Mouse (Mus musculus) limb, embryonic 10.5 days (tissue): ENCODE measurements around the gene Nop10. TPM values are rescaled to one million over a fixed set of nuclear protein-coding genes. Genes with fewer than 3 reads are reported as not detected.
"Not testable (repeated sequence)": the region's sequence is repeated elsewhere in the genome, so short reads cannot be mapped to it uniquely, and the experiment has no call there.

Source experiments
- DNase-seq: peaks from one replicate; pipeline ENCODE4 v3.0.0-alpha.2; 2017; ENCODE audit warnings: low spot score
- H3K27ac ChIP-seq: fragments of 300-500 bp; sonication (generic); 2 replicates; pipeline ENCODE4 v1.5.1; 2016; ENCODE audit warnings: mild to moderate bottlenecking
- H3K27me3 ChIP-seq: fragments of 300-500 bp; sonication (generic); 2 replicates; pipeline ENCODE4 v1.6.1; 2016; ENCODE audit warnings: low read depth, mild to moderate bottlenecking; ENCODE audit not compliant: poor library complexity, severe bottlenecking
- H3K36me3 ChIP-seq: fragments of 300-500 bp; sonication (generic); 2 replicates; pipeline ENCODE4 v1.6.1; 2016; ENCODE audit warnings: mild to moderate bottlenecking, moderate library complexity
- H3K4me1 ChIP-seq: fragments of 300-500 bp; sonication (generic); 2 replicates; pipeline ENCODE4 v1.6.1; 2016
- H3K4me3 ChIP-seq: fragments of 300-500 bp; sonication (generic); 2 replicates; pipeline ENCODE4 v1.5.1; 2016; ENCODE audit warnings: mild to moderate bottlenecking, moderate library complexity
- H3K9me3 ChIP-seq: fragments of 300-500 bp; sonication (generic); replicated peaks from 2 replicates; pipeline ENCODE4 v1.6.1; 2016; ENCODE audit warnings: mild to moderate bottlenecking
- WGBS: fragments of 180-500 bp; shearing (Covaris S2); methylation state at CpG from one replicate; pipeline ENCODE4 v1.1.7; 2016; 5-methylcytosine and 5-hydroxymethylcytosine counted together
- polyA plus RNA-seq: library from polyadenylated mRNA; unstranded; fragments of >200 nt; fragmentation: Nextera tagmentation; extraction: Ambion mirVana; gene quantifications from 2 replicates; pipeline ENCODE4 v1.2.1, GENCODE M21; 2016

Nop10 gene
- polyA plus RNA-seq, 1 experiment from 2014 or later: 188 TPM

DNA sequence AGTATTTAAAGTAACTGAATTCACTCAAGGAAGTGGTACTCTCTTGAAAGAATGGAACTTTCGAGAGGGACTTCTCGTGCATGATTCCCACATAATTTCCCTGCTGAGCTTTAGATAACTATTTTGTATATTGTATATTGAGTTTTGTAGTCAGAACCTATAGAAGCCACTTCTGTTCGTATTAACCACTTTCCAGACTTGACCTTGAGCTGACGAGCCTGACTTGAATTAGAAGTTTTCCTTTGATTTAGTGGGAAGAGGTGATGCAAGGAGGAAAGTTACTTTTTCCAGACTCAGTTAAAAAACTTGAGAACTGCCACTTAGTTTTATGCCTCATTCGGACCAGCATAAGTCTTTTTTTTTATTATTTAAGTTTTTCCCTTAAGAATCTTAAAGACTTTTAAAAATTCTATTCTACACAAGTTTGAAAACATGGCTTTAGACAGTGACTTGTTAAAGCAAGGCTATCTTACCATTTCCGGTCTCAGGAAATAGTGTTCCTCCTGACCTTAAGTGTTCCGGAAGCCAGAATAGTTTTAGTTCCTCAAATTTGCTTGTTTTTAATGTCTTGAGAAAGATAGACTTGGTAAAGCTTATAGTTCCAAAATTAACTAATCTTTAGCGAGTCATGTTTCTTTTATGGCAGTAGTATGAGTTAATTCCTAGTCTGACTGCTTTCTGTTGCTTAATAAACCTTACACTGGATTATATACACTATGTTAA lies 6.0 kb downstream of the Nop10 start:
- Histone ChIP-seq H3K4me3 (no peak overlapping the region), H3K36me3 (peaks cover 4% of the 10 kb centered on the region; the same call in 1 of the 2 replicates), H3K27ac (no peak overlapping the region), H3K4me1 (peaks cover 26% of the 10 kb centered on the region), H3K27me3 (no peaks in the 10 kb centered on the region), H3K9me3 (no peaks in the 10 kb centered on the region)
- WGBS: 86% methylated on average over 8 of the region's 8 CpGs
- DNase-seq: no peak

- Histone ChIP-seq H3K4me3 (no peak overlapping the region), H3K4me1 (peaks cover 20% of the 10 kb centered on the region), H3K27me3 (no peaks in the 10 kb centered on the region), H3K27ac (no peak overlapping the region), H3K9me3 (no peaks in the 10 kb centered on the region), H3K36me3 (no peaks in the 10 kb centered on the region)
- DNase-seq: no peak
- WGBS: 90% methylated on average over 2 of the region's 2 CpGs
Observed at GRCm38 (mm10) chr2:112270011-112270410, 8.3 kb downstream of the Nop10 start.

DNA sequence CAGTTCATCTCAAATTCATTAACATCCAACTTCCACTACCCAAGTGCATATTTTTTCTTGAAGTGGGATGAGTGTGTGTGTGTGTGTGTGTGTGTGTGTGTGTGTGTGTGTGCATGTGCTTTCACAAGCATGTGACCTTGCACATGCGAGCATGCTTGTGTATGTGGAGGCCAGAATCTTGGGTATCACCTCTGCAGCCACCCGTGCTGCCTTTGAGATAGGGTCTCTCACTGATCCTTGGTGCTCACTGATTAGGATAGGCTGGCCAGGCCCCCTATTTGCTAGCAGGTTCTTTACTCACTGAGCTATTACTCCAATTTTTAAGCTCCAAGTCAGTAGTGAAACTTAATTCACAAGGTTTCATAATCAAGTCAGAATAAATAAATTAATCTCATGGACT lies 11.2 kb downstream of the Nop10 start:
- Histone ChIP-seq H3K36me3 (no peaks in the 10 kb centered on the region), H3K9me3 (no peaks in the 10 kb centered on the region), H3K27me3 (no peaks in the 10 kb centered on the region), H3K27ac (no peak overlapping the region), H3K4me3 (no peak overlapping the region), H3K4me1 (no peaks in the 10 kb centered on the region)
- 86% methylated on average over 2 of the region's 2 CpGs for WGBS
- no peak for DNase-seq

DNA sequence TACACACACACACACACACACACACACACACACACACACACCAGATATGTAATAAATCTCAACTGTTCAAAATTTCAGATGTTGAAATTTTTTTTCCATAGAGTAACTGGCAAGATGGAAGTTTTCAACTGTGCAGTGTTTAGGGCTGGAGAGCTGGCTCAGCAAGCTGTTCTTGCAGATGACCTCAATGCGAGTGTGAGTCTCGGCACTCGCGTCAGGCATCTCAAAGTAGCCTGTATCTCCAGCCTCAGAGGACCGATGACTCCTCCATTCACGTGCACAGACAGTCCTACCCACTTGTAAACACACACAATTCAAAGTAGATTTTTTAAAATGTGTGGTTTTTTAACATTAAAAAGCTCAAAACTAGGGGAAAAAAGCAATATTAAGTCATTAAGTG lies 11.7 kb downstream of the Nop10 start:
- H3K4me1 ChIP-seq: no peaks in the 10 kb centered on the region
- H3K9me3 ChIP-seq: no peaks in the 10 kb centered on the region
- no peak overlapping the region for H3K4me3 ChIP-seq
- H3K36me3 ChIP-seq: no peaks in the 10 kb centered on the region
- no peaks in the 10 kb centered on the region for H3K27me3 ChIP-seq
- no peak overlapping the region for H3K27ac ChIP-seq
- DNase-seq: no peak
- 91% methylated on average over 6 of the region's 6 CpGs for WGBS

- no peak overlapping the region for H3K4me3 ChIP-seq
- 94% methylated on average over 3 of the region's 3 CpGs for WGBS
- no peaks in the 10 kb centered on the region for H3K27me3 ChIP-seq
- H3K9me3 ChIP-seq: no peaks in the 10 kb centered on the region
- H3K36me3 ChIP-seq: no peaks in the 10 kb centered on the region
- H3K4me1 ChIP-seq: no peaks in the 10 kb centered on the region
- no peak overlapping the region for H3K27ac ChIP-seq
- DNase-seq: no peak
Observed at GRCm38 (mm10) chr2:112276870-112277269, 15.1 kb downstream of the Nop10 start.

GRCm38 (mm10) chr2:112282846-112283245 lies 21.1 kb downstream of the Nop10 start:
- Histone ChIP-seq H3K4me3 (no peak overlapping the region), H3K27ac (no peak overlapping the region), H3K4me1 (peaks cover 6% of the 10 kb centered on the region), H3K27me3 (no peaks in the 10 kb centered on the region), H3K36me3 (no peaks in the 10 kb centered on the region), H3K9me3 (no peaks in the 10 kb centered on the region)
- WGBS: 90% methylated on average over 1 of the region's 1 CpGs
- DNase-seq: no peak

DNA sequence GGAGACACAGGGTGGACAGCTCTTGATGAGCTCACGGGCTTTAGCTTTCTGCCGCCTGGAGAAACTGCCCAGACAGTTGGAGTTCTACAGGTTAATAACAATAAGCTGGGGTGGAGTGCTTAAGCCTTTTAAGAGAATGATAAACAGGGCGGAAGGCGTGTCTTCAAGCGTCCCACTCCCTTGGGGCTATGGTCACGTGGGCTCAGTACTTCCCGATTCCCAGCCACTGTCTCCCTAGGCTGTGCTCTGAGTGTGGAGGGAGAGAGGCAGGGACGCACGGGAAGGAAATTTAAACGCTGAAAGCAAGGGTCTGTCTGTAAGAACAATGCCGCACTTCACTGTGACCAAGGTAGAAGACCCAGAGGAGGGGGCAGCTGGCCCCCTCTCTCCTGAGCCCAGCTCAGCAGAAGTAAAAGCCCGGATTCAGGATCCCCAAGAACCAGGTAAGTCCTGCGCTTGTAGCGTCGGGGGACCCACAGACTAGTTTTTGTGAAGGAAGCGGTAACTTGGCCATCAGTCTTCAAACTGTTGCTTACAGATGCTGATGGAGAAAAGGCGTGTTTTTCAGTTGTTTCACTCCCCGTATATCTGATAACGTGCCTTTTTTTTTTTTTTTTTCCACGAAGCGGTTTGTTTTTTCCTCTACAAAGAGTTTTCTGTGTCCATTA lies 22.8 kb downstream of the Nop10 start:
- DNase-seq: peak; percentile 57
- no peaks in the 10 kb centered on the region for H3K36me3 ChIP-seq
- peak overlapping the region; percentile 58 for H3K4me3 ChIP-seq
- peak overlapping the region; percentile 77 for H3K27ac ChIP-seq
- 2% methylated on average over 21 of the region's 21 CpGs for WGBS
- H3K4me1 ChIP-seq: peaks cover 6% of the 10 kb centered on the region
- H3K9me3 ChIP-seq: no peaks in the 10 kb centered on the region
- H3K27me3 ChIP-seq: no peaks in the 10 kb centered on the region

GRCm38 (mm10) chr2:112285031-112285390 lies 23.3 kb downstream of the Nop10 start:
- H3K9me3 ChIP-seq: no peaks in the 10 kb centered on the region
- H3K4me3 ChIP-seq: peak overlapping the region; percentile 58
- no peak for DNase-seq
- H3K4me1 ChIP-seq: peaks cover 6% of the 10 kb centered on the region
- H3K27ac ChIP-seq: no peak overlapping the region
- 70% methylated on average over 6 of the region's 6 CpGs for WGBS
- H3K27me3 ChIP-seq: no peaks in the 10 kb centered on the region
- H3K36me3 ChIP-seq: no peaks in the 10 kb centered on the region

DNA sequence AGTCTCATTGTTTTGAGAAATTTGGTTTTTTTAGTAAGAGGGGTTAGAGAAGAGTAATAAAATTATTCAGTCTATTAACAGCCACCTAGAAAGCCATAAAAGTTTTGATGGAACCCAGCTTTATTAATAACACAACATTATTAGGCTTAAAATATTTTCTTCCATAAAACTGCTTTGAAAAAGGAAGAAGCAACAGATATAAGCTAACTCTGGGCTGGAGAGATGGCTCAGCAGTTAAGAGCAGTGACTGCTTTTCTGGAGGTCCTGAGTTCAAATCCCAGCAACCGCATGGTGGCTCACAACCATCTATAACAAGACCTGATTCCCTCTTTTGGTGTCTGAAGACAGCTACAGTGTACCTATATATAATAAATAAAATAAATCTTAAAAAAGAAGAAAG lies 24.3 kb downstream of the Nop10 start:
- not testable (repeated sequence) for H3K4me1 ChIP-seq, H3K27ac ChIP-seq, DNase-seq, H3K36me3 ChIP-seq, H3K27me3 ChIP-seq, H3K4me3 ChIP-seq, H3K9me3 ChIP-seq
- WGBS: 100% methylated on average over 1 of the region's 1 CpGs

DNA sequence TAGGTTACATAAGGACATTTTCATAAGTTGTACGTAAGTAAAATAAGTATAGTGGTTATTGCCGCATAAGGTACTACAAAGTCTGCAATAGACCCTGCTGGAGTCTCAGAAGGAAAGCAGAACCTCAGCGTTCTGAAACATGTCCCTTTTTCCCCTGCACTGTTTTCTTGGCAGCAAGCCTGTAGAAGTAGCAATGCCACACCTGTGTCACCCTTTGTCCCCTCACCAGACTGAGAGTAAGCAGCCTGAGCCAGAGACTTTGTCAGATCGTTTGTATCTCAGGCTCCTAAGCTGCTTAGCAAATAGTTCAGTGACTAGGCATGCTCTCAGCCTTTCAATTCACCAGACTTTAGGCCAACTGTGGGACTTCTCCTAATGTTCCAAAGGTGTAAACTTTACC lies 25.3 kb downstream of the Nop10 start:
- Histone ChIP-seq H3K36me3 (no peaks in the 10 kb centered on the region), H3K27me3 (no peaks in the 10 kb centered on the region), H3K27ac (no peak overlapping the region), H3K4me3 (no peak overlapping the region), H3K9me3 (no peaks in the 10 kb centered on the region), H3K4me1 (peaks cover 6% of the 10 kb centered on the region)
- no peak for DNase-seq
- 79% methylated on average over 4 of the region's 4 CpGs for WGBS

DNA sequence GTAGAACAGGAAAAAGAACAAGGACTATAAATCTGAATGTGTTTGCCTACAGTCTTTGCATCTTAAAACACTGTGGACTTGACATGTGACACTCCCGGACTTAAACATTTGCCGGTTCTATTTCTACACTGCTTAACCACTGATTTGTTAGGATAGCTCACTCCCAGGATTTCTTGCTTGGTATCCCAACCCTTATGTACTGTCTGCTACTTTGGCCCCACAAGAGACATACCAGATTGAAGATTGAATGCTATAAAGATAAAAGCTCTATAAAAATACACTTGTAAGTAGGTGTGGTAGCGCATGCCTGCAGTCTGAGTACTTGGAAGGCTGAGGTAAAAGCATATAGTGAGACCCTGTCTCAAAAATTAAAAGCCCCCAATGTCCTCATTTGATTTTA lies 27.8 kb downstream of the Nop10 start:
- no peak for DNase-seq
- Histone ChIP-seq H3K36me3 (no peaks in the 10 kb centered on the region), H3K27me3 (no peaks in the 10 kb centered on the region), H3K4me1 (peaks cover under 1% of the 10 kb centered on the region), H3K4me3 (no peak overlapping the region), H3K27ac (no peak overlapping the region), H3K9me3 (no peaks in the 10 kb centered on the region)
- WGBS: 91% methylated on average over 3 of the region's 3 CpGs

DNA sequence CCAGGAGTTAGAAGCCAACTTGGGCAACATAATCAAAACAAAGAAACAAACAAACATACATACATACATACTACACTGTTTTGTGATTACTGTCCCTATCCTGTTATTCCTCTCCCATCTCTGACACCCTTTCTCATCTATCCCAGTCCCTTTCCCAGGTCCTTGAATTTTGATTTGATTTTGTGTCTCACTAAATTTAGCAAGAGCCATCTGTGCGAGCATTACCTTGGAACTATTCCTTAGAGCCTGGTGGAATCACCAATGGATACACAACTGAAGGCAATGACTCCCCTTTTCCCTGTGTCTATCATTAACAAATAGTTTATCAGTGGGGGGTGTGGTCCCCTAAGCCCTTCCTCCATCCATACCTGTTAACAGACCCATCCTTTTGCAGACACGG lies 31.1 kb downstream of the Nop10 start:
- no peak for DNase-seq
- Histone ChIP-seq H3K27ac (no peak overlapping the region), H3K36me3 (no peaks in the 10 kb centered on the region), H3K4me3 (no peak overlapping the region), H3K9me3 (no peaks in the 10 kb centered on the region), H3K4me1 (no peaks in the 10 kb centered on the region), H3K27me3 (no peaks in the 10 kb centered on the region)
- 89% methylated on average over 2 of the region's 2 CpGs for WGBS

DNA sequence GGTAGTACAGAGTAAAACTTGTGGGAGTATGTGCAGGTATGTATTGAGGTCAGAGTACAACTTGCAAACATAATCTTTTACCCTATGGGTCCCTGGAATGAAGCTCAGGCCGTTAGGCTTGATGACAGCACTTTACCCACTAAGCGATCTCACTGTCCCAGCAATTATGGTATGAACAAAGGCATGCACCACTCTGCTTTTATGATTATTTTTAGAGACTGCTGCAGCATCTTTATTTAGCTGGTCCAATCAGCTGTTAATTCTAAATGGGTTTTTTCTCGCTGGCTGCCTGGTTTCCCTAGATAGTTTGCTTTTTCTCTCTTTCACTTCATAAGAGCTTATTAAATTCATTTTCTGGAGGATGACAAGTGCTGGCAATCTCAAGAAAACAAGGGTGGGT lies 34.5 kb downstream of the Nop10 start:
- no peak for DNase-seq
- no peaks in the 10 kb centered on the region for H3K4me1 ChIP-seq
- no peak overlapping the region for H3K4me3 ChIP-seq
- 91% methylated on average over 3 of the region's 3 CpGs for WGBS
- no peak overlapping the region for H3K27ac ChIP-seq
- H3K36me3 ChIP-seq: no peaks in the 10 kb centered on the region
- no peaks in the 10 kb centered on the region for H3K9me3 ChIP-seq
- no peaks in the 10 kb centered on the region for H3K27me3 ChIP-seq

DNA sequence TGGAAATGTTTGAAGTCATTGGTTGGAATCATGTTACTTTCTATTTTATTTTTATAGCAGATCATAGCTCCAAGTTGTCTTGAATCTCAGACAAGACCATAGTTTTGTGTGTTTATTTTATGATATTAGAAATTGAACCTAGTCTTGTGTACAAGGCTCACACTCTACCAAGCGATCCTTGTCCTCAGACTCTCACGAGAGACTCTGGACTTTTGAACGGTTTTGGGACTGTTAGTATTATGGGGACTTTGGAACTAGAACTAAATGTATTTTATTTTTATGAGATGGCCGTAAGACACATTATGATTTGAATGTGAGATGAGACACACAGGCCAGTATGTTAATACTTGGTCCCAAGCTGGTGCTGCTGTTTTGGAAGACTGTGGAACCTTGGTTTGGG lies 36.5 kb downstream of the Nop10 start:
- 94% methylated on average over 4 of the region's 4 CpGs for WGBS
- H3K36me3 ChIP-seq: no peaks in the 10 kb centered on the region
- no peak for DNase-seq
- no peaks in the 10 kb centered on the region for H3K9me3 ChIP-seq
- H3K27me3 ChIP-seq: no peaks in the 10 kb centered on the region
- no peak overlapping the region for H3K27ac ChIP-seq
- H3K4me3 ChIP-seq: no peak overlapping the region
- H3K4me1 ChIP-seq: no peaks in the 10 kb centered on the region
